11 mouse cellular contexts compared by ENCODE assay signal in the genomic region with DNA sequence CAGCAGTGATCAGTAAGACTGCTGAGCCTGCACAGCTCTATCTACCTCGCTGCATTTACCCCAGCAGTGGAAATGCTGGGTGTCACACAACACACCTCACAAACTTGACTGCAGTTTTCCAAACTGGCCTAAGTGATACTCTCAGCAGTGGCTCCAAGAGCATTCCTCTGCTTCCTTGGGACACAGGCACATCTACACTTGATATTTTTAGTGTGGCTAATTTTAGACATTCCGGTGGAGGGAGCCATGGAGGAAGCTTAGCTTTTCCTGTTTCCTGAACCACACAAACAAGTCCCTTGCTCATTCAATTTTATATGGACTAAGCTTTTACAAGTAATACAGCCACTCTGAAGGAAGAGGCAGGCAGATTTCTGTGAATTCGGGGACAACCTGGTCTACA. TPM values are rescaled to one million over a fixed set of nuclear protein-coding genes. Genes with fewer than 3 reads are reported as not detected.
DNase-seq lines count a peak whose midpoint lies in the region; ATAC-seq and TF ChIP-seq lines count a peak whose summit lies in the region.
"Had no signal": no experiment of that assay in that cellular context is flagged by ENCODE, and none has a peak within 500 bp of the region (broad histone marks: within the 10 kb centered on the region; RNA-seq: fewer than 3 reads in every experiment).

No protein-coding gene starts in this region.

- no peak for TF ChIP-seq CTCF in lung, embryonic 14.5 days (IDR thresholded peaks at IDR 0.05; ENCODE audit: low read depth)
- no peak for TF ChIP-seq CTCF in lung, adult 2 months (IDR thresholded peaks at IDR 0.05; ENCODE audit: insufficient read depth, low read length)

- H3K4me1 ChIP-seq in lung, embryonic 14.5 days (ENCODE audit: insufficient read depth): no peaks in the 10 kb centered on the region
- H3K4me1 ChIP-seq in lung, adult 2 months (ENCODE audit: control insufficient read depth, insufficient read depth, low read length): peaks cover 21% of the 10 kb centered on the region
- peaks cover 25% of the 10 kb centered on the region for H3K4me1 ChIP-seq in heart, embryonic 13.5 days
- no peaks in the 10 kb centered on the region for H3K4me1 ChIP-seq in forebrain, embryonic 13.5 days
- no peaks in the 10 kb centered on the region for H3K4me1 ChIP-seq in intestine, embryonic 16.5 days (ENCODE audit: control insufficient read depth, insufficient read depth, low read length)
- no peaks in the 10 kb centered on the region for H3K4me1 ChIP-seq in forebrain, embryonic 12.5 days
- H3K4me1 ChIP-seq: embryonic facial prominence, embryonic 15.5 days had no signal

- H3K4me3 ChIP-seq in lung, embryonic 14.5 days (ENCODE audit: low read depth, low read length): no peak overlapping the region
- no peak overlapping the region for H3K4me3 ChIP-seq in lung, adult 2 months (replicated peaks; ENCODE audit: extremely low read depth, low read depth, low read length)
- H3K4me3 ChIP-seq in heart, embryonic 13.5 days: no peak overlapping the region
- H3K4me3 ChIP-seq in forebrain, embryonic 13.5 days: no peak overlapping the region
- H3K4me3 ChIP-seq in intestine, embryonic 16.5 days (ENCODE audit: low read length): no peak overlapping the region
- no peak overlapping the region for H3K4me3 ChIP-seq in forebrain, embryonic 12.5 days (replicated peaks)
- H3K4me3 ChIP-seq: embryonic facial prominence, embryonic 15.5 days; neural tube, embryonic 12.5 days had no signal

- 73% methylated on average over 3 of the region's 3 CpGs for WGBS in lung, embryonic 14.5 days
- 35% methylated on average over 3 of the region's 3 CpGs for WGBS in lung, adult 2 months
- 42% methylated on average over 3 of the region's 3 CpGs for WGBS in heart, embryonic 13.5 days
- WGBS in forebrain, embryonic 13.5 days: 94% methylated on average over 3 of the region's 3 CpGs
- WGBS in intestine, embryonic 16.5 days: 77% methylated on average over 3 of the region's 3 CpGs
- 89% methylated on average over 3 of the region's 3 CpGs for WGBS in forebrain, embryonic 12.5 days

- peak overlapping the region; percentile 42; the same call in 1 of the 2 replicates for H3K27ac ChIP-seq in lung, embryonic 14.5 days (ENCODE audit: low read depth)
- peak overlapping the region; percentile 92 for H3K27ac ChIP-seq in heart, embryonic 13.5 days (replicated peaks)
- H3K27ac ChIP-seq in forebrain, embryonic 13.5 days: no peak overlapping the region
- H3K27ac ChIP-seq in intestine, embryonic 16.5 days (ENCODE audit: low read length): no peak overlapping the region
- H3K27ac ChIP-seq in forebrain, embryonic 12.5 days: no peak overlapping the region
- H3K27ac ChIP-seq: embryonic facial prominence, embryonic 15.5 days; neural tube, embryonic 12.5 days had no signal

- H3K9me3 ChIP-seq in lung, embryonic 14.5 days (ENCODE audit: low read depth, low read length): no peaks in the 10 kb centered on the region
- no peaks in the 10 kb centered on the region for H3K9me3 ChIP-seq in heart, embryonic 13.5 days
- no peaks in the 10 kb centered on the region for H3K9me3 ChIP-seq in forebrain, embryonic 13.5 days (replicated peaks)
- H3K9me3 ChIP-seq in intestine, embryonic 16.5 days (ENCODE audit: control insufficient read depth, low read length): no peaks in the 10 kb centered on the region
- no peaks in the 10 kb centered on the region for H3K9me3 ChIP-seq in forebrain, embryonic 12.5 days
- H3K9me3 ChIP-seq: embryonic facial prominence, embryonic 15.5 days; neural tube, embryonic 12.5 days had no signal

- peaks cover 53% of the 10 kb centered on the region for H3K36me3 ChIP-seq in lung, embryonic 14.5 days (ENCODE audit: insufficient read depth)
- peaks cover 85% of the 10 kb centered on the region for H3K36me3 ChIP-seq in heart, embryonic 13.5 days
- H3K36me3 ChIP-seq in forebrain, embryonic 13.5 days (ENCODE audit: poor library complexity, severe bottlenecking): peaks cover 65% of the 10 kb centered on the region
- H3K36me3 ChIP-seq in intestine, embryonic 16.5 days (ENCODE audit: control insufficient read depth, insufficient read depth, low read length): peaks cover 5% of the 10 kb centered on the region
- H3K36me3 ChIP-seq in forebrain, embryonic 12.5 days (replicated peaks): peaks cover 53% of the 10 kb centered on the region

- H3K9ac ChIP-seq in lung, embryonic 14.5 days: no peak overlapping the region
- no peak overlapping the region for H3K9ac ChIP-seq in heart, embryonic 13.5 days
- H3K9ac ChIP-seq in forebrain, embryonic 13.5 days: no peak overlapping the region
- H3K9ac ChIP-seq in intestine, embryonic 16.5 days (ENCODE audit: low read depth, low read length): no peak overlapping the region
- H3K9ac ChIP-seq in forebrain, embryonic 12.5 days: no peak overlapping the region
- H3K9ac ChIP-seq: embryonic facial prominence, embryonic 15.5 days; neural tube, embryonic 12.5 days had no signal

- H3K27me3 ChIP-seq in lung, embryonic 14.5 days (ENCODE audit: insufficient read depth, low read length): no peaks in the 10 kb centered on the region
- no peaks in the 10 kb centered on the region for H3K27me3 ChIP-seq in heart, embryonic 13.5 days (replicated peaks)
- H3K27me3 ChIP-seq in forebrain, embryonic 13.5 days: no peaks in the 10 kb centered on the region
- no peaks in the 10 kb centered on the region for H3K27me3 ChIP-seq in intestine, embryonic 16.5 days (replicated peaks; ENCODE audit: control insufficient read depth, insufficient read depth, low read length)
- no peaks in the 10 kb centered on the region for H3K27me3 ChIP-seq in forebrain, embryonic 12.5 days
- H3K27me3 ChIP-seq: embryonic facial prominence, embryonic 15.5 days; neural tube, embryonic 12.5 days had no signal

- ATAC-seq in lung, embryonic 14.5 days (ENCODE audit: insufficient read depth): 0 out of 2 replicates have a peak, but pooled peaks have one; percentile 21
- ATAC-seq in heart, embryonic 13.5 days (ENCODE audit: extremely low read depth, insufficient number of reproducible peaks, low FRiP score, low TSS enrichment): no peak
- ATAC-seq in forebrain, embryonic 13.5 days: no peak
- no peak for ATAC-seq in intestine, embryonic 16.5 days
- no peak for ATAC-seq in forebrain, embryonic 12.5 days (ENCODE audit: low FRiP score)
- ATAC-seq: activated CD4-positive, CD25-positive, alpha-beta regulatory T cell, adult 4 months had no signal

- H3K4me2 ChIP-seq in lung, embryonic 14.5 days: no peak overlapping the region
- peak overlapping the region; percentile 53 for H3K4me2 ChIP-seq in heart, embryonic 13.5 days
- no peak overlapping the region for H3K4me2 ChIP-seq in forebrain, embryonic 13.5 days
- H3K4me2 ChIP-seq in intestine, embryonic 16.5 days (ENCODE audit: low read depth, low read length): no peak overlapping the region
- no peak overlapping the region for H3K4me2 ChIP-seq in forebrain, embryonic 12.5 days
- H3K4me2 ChIP-seq: embryonic facial prominence, embryonic 15.5 days; neural tube, embryonic 12.5 days had no signal

- no peak for TF ChIP-seq POLR2A in lung, adult 2 months (IDR thresholded peaks at IDR 0.05; ENCODE audit: borderline replicate concordance, extremely low read depth, low read depth, low read length)

- peak; percentile 33 for DNase-seq in lung, embryonic 14.5 days
- no peak for DNase-seq in lung, adult 2 months
- peak; percentile 35 to 45 for DNase-seq in kidney, postnatal 36 days
- DNase-seq: right cerebral cortex, postnatal 4 days had no signal

RNA-seq across cellular contexts. Expression of gene Zfp715, which starts 7.9 kb away (rescaled TPM):
- 15.5 and 16.3 TPM in 2 replicates for polyA plus RNA-seq in lung, embryonic 14.5 days (2014; fragmentation: Nextera tagmentation; extraction: Ambion mirVana)
- 4.9 and 6.9 TPM in 2 replicates for polyA plus RNA-seq in lung, adult 2 months (2012; rRNA removed)
- polyA plus RNA-seq in heart, embryonic 13.5 days (2015; fragmentation: Nextera tagmentation; extraction: Ambion mirVana): 8.2 and 8.8 TPM in 2 replicates
- 13.7 and 15.6 TPM in 2 replicates for polyA plus RNA-seq in forebrain, embryonic 13.5 days (2015; fragmentation: Nextera tagmentation; extraction: Ambion mirVana)
- 8.2 and 8.7 TPM in 2 replicates for polyA plus RNA-seq in intestine, embryonic 16.5 days (2015; fragmentation: Nextera tagmentation; extraction: Ambion mirVana)
- polyA plus RNA-seq in forebrain, embryonic 12.5 days (2016; fragmentation: Nextera tagmentation; extraction: Ambion mirVana): 14.8 and 15.4 TPM in 2 replicates

RNA-seq across cellular contexts. Expression of gene Siglecf, which starts 45.9 kb away (rescaled TPM):
- polyA plus RNA-seq in lung, embryonic 14.5 days (2014; fragmentation: Nextera tagmentation; extraction: Ambion mirVana): 0.13 TPM in 1 of 2 replicates, not detected in the other
- 14.7 and 19.2 TPM in 2 replicates for polyA plus RNA-seq in lung, adult 2 months (2012; rRNA removed)
- polyA plus RNA-seq in heart, embryonic 13.5 days (2015; fragmentation: Nextera tagmentation; extraction: Ambion mirVana): 0.17 TPM in 1 of 2 replicates, not detected in the other
- not detected in 2 replicates for polyA plus RNA-seq in forebrain, embryonic 13.5 days (2015; fragmentation: Nextera tagmentation; extraction: Ambion mirVana)
- polyA plus RNA-seq in intestine, embryonic 16.5 days (2015; fragmentation: Nextera tagmentation; extraction: Ambion mirVana): 0.46 and 0.54 TPM in 2 replicates
- polyA plus RNA-seq in forebrain, embryonic 12.5 days (2016; fragmentation: Nextera tagmentation; extraction: Ambion mirVana): 0.09 and 0.33 TPM in 2 replicates
- polyA plus RNA-seq: activated CD4-positive, CD25-positive, alpha-beta regulatory T cell, adult 4 months had no signal

Comparison
In these comparisons a context has a peak if more than half of its experiments do, and no peak if none do; other contexts are left out.
1. RNA of gene Siglecf, which starts 45.9 kb away (polyA plus RNA-seq): 14.7 to 19.2 TPM in lung, adult 2 months; 0.46 to 0.54 TPM in intestine, embryonic 16.5 days, 0.09 to 0.33 TPM in forebrain, embryonic 12.5 days, 0.13 TPM in lung, embryonic 14.5 days, 0.17 TPM in heart, embryonic 13.5 days and not detected in forebrain, embryonic 13.5 days; every median in the first group is over 10 times any median in the second.
2. H3K27ac ChIP-seq: peak in lung, embryonic 14.5 days (single experiment) and heart, embryonic 13.5 days (single experiment); none in forebrain, embryonic 13.5 days (single experiment), intestine, embryonic 16.5 days (single experiment) and forebrain, embryonic 12.5 days (single experiment).